Mouse (Mus musculus): ENCODE measurements around the gene Map7d2. TPM values are rescaled to one million over a fixed set of nuclear protein-coding genes. Genes with fewer than 3 reads are reported as not detected.

Map7d2 gene
- 0.09 and 0.10 TPM in 2 replicates for polyA plus RNA-seq (2012; rRNA removed; ENCODE audit: low replicate concordance)

DNA sequence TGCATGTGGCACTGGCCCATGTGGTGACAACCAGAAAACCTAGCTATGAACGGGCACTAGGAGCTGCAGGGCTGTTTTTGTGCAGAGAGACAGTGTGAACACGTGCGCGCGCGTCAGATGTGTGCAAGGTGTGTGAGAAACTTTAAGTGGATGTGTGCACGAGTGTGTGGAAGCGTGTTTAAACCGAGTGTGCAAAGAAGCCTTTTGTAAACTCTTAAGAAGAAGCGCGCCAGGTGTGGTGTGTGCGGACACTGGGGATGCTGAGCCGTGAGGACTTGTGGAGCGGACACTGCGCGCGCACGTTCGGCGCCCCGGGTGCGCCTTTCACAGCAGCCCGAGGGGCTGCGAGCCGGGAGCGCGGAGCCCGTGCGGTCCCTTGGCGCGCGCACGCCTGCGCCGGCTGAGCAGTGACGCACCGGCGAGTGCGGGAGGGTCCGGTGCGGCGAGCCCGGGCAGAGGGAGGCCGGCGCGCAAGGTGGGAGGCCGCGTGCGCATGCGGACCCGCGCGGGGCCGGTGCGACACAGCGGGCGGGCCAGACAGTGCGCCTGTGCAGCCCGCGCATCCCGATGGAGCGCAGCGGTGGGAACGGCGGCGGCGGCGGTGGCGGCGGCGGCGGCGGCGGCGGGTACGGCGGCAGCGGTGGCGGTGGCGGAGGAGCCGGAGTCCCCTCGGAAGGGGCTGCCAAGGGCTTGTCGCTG lies at the start of gene Map7d2:
Gene Map7d2, plus strand, starts transcription at position 443 of the 699 bp plus-strand sequence.

DNA sequence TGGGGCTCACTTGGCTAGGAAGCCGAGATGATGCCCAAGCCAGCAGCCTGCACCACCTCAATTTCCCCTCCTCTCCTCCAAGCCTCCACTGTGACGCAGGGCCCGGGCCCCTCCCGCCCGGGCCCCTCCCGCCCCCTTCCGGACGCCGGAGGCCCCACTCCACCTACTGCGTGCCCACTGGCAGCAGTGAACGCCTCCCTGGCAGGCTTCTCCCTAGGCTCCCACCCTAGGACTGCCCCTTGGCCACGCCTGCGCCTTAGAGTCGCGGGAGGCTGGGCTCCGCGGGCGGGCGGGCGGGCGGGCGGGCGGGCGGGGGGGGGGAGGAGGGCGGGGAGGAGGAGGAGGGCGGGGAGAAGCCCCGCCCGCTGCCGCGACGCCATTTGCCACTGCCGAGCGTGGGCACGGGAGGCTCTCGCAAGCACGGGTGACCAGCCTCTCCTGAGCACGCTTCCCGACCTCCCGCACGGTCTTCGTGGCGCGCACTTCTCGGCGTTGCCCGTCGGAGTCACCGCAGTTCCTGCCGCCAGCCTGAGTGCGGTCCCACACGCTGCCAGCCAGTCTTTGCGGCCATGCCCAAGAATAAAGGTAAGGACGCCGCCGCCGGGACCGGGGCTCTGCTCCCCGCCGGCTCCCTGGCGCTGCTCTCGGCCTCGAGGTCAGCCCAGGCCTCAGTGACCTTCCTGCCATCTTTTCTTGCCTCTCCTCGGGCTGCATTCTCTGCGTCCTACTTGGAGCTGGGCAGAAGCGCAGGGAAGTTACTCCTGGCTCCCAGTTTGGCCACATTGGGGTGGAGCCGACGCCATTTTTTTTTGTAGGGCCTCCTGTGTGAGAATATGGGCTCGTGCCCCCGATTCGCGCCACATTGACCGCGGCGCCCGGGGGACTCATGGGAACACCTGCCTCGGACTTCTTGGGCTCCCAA lies 42.3 kb upstream of the Map7d2 start, which contains the start of gene Eif1ax:
Gene Eif1ax, plus strand, starts transcription at position 348 of the 922 bp plus-strand sequence.

DNA sequence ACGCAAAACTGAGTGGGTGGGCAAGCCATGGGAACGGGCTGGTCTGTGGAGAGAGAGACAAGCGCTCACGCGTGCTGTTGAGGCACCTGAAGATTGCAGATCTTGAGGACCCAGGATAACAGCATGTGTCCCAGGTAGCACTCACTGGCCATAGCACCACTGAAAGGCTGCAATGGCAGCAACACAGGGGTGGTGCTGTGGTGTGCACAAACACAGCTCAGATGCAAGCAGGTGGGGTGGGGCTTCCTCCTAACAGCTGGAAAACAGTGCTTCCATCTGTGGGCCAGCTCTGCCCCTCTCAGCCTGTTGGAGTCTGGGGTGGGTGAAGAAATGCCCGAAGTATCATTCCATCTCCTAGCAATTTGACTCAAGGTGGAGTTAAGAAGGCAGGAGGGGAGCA lies 112.0 kb downstream of the Map7d2 start, which contains the start of gene Bclaf3:
Gene Bclaf3, plus strand, starts transcription at position 301 of the 400 bp plus-strand sequence.

Other genes with a start within 250 kb of the Map7d2 start
- gene Rps6ka3, start 204.3 kb upstream of the Map7d2 start, polyA plus RNA-seq (2012; rRNA removed; ENCODE audit: low replicate concordance), result 38.7 and 68.0 TPM in 2 replicates
- gene Eif1ax, start 42.4 kb upstream of the Map7d2 start, polyA plus RNA-seq (2012; rRNA removed; ENCODE audit: low replicate concordance), result 40.9 and 61.0 TPM in 2 replicates
- gene Bclaf3, start 112.1 kb downstream of the Map7d2 start, polyA plus RNA-seq (2012; rRNA removed; ENCODE audit: low replicate concordance), result 2.1 and 4.8 TPM in 2 replicates
- 22.2 and 40.9 TPM in 2 replicates for gene Sh3kbp1, start 212.7 kb downstream of the Map7d2 start, polyA plus RNA-seq (2012; rRNA removed; ENCODE audit: low replicate concordance)